Mouse (Mus musculus): ENCODE results near the gene Ghrhr.

DNA sequence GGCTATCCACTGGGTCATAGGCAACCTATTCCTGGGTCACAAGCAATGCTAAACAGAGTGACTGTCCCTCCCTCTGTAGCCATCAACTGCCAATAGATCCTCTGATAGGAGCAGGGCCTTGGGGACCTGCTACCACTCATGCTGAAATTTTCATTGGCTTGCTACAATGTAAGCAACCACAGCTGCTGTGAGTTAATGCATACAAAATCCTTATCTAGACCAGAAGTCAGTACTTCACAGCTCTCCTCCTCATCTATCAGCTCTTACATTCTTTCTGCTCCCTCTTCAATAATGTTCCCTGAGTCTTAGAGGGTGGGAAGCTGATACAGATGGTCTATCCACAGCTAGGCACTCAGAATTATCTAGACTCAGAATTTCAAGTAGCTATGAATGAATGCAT, 9.0 kb upstream of the Ghrhr start:
- no peak for TF ChIP-seq POLR2A (IDR thresholded peaks at IDR 0.05; ENCODE audit: low read depth, low read length)
- no peak for TF ChIP-seq CTCF (IDR thresholded peaks at IDR 0.05; ENCODE audit: borderline replicate concordance, insufficient read depth, low read length)

All from embryonic fibroblast, embryonic 13.5 days (primary cell).